Mouse (Mus musculus): ENCODE measurements around the gene Pnma1.

DNA sequence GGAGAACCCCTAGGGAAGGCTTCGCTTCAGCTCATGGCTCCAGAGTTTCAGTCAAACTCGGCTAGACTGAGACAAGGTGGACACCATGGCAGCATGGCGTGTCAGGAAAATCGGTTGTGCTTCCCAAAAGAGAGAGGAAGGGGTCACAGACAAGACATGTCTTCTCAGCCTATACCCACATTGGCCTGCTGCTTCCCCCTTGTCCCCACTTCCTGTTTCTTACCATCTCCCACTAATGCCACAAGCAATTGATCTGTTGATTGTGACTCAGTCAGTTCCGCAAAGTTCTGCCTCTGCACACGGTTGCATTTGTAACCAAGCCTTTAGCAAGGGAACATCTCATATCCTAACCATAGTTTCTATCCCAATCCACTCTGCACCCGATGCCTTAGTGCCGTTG lies 18.4 kb downstream of the Pnma1 start:
- TF ChIP-seq POLR2A (IDR thresholded peaks at IDR 0.05; ENCODE audit: insufficient read length, low read depth) (no peak), MAX (IDR thresholded peaks at IDR 0.05; ENCODE audit: low read depth) (no peak), POLR2AphosphoS2 (IDR thresholded peaks at IDR 0.05; ENCODE audit: insufficient read length, low read depth) (no peak), CEBPB (IDR thresholded peaks at IDR 0.05; ENCODE audit: insufficient read depth, poor library complexity, severe bottlenecking) (no peak), E2F4 (IDR thresholded peaks at IDR 0.05; ENCODE audit: insufficient read depth) (no peak), USF1 (IDR thresholded peaks at IDR 0.05; ENCODE audit: low read depth) (no peak), TCF12 (IDR thresholded peaks at IDR 0.05; ENCODE audit: insufficient read depth, poor library complexity, severe bottlenecking) (no peak), MYOD1 (IDR thresholded peaks at IDR 0.05; ENCODE audit: control insufficient read depth in 1 of 3, insufficient read length in 2 of 3, low read depth in 2 of 3) (no peak), MYOG (IDR thresholded peaks at IDR 0.05; ENCODE audit: control insufficient read depth in 1 of 3, insufficient read depth in 1 of 3, insufficient read length in 2 of 3, low read depth in 2 of 3) (no peak), TCF3 (IDR thresholded peaks at IDR 0.05; ENCODE audit: insufficient read length, low read depth) (no peak)
